Comparison of ENCODE assay signal across 20 mouse cellular contexts in genomic region chr7:70281891-70282515, GRCm38 (mm10).
DNase-seq lines count a peak whose midpoint lies in the region; ATAC-seq and TF ChIP-seq lines count a peak whose summit lies in the region.
"Had no signal": no experiment of that assay in that cellular context is flagged by ENCODE, and none has a peak within 500 bp of the region (broad histone marks: within the 10 kb centered on the region; RNA-seq: fewer than 3 reads in every experiment).

No protein-coding gene starts in this region.

- H3K9me3 ChIP-seq in forebrain, embryonic 10.5 days: no peaks in the 10 kb centered on the region
- no peaks in the 10 kb centered on the region for H3K9me3 ChIP-seq in forebrain, postnatal 0 days (ENCODE audit: low read length)
- no peaks in the 10 kb centered on the region for H3K9me3 ChIP-seq in hindbrain, embryonic 12.5 days (replicated peaks)
- H3K9me3 ChIP-seq in hindbrain, postnatal 0 days (ENCODE audit: low read length): no peaks in the 10 kb centered on the region
- H3K9me3 ChIP-seq in liver, embryonic 12.5 days (replicated peaks): no peaks in the 10 kb centered on the region

- no peak overlapping the region for H3K4me2 ChIP-seq in forebrain, postnatal 0 days (ENCODE audit: low read depth)
- 0 out of 2 replicates have a peak overlapping the region, but pooled peaks have one; percentile 1 for H3K4me2 ChIP-seq in hindbrain, embryonic 12.5 days (replicated peaks)
- no peak overlapping the region for H3K4me2 ChIP-seq in hindbrain, postnatal 0 days (ENCODE audit: low read depth, low read length)
- H3K4me2 ChIP-seq in liver, embryonic 12.5 days: no peak overlapping the region

- WGBS in forebrain, embryonic 10.5 days: 1% methylated on average over 11 of the region's 11 CpGs
- WGBS in forebrain, postnatal 0 days: 5% methylated on average over 11 of the region's 11 CpGs
- WGBS in hindbrain, embryonic 12.5 days: 3% methylated on average over 11 of the region's 11 CpGs
- 12% methylated on average over 11 of the region's 11 CpGs for WGBS in hindbrain, postnatal 0 days
- WGBS in liver, embryonic 12.5 days (ENCODE audit: insufficient replicate concordance): 3% methylated on average over 11 of the region's 11 CpGs

- H3K27ac ChIP-seq in forebrain, embryonic 10.5 days: peak overlapping the region; percentile 57; the same call in 1 of the 2 replicates
- H3K27ac ChIP-seq in forebrain, postnatal 0 days (ENCODE audit: low read depth, low read length): no peak overlapping the region
- no peak overlapping the region for H3K27ac ChIP-seq in hindbrain, embryonic 12.5 days
- no peak overlapping the region for H3K27ac ChIP-seq in hindbrain, postnatal 0 days
- no peak overlapping the region for H3K27ac ChIP-seq in liver, embryonic 12.5 days
- H3K27ac ChIP-seq: gastrocnemius, adult 2 months; macrophage had no signal

- H3K4me1 ChIP-seq in forebrain, embryonic 10.5 days: peaks cover 63% of the 10 kb centered on the region
- H3K4me1 ChIP-seq in forebrain, postnatal 0 days (ENCODE audit: insufficient read depth): 0 out of 2 replicates have a peak, but pooled peaks cover 4% of the 10 kb centered on the region
- H3K4me1 ChIP-seq in hindbrain, embryonic 12.5 days: peaks cover 24% of the 10 kb centered on the region
- peaks cover 6% of the 10 kb centered on the region; the same call in 1 of the 2 replicates for H3K4me1 ChIP-seq in hindbrain, postnatal 0 days (ENCODE audit: insufficient read depth, low read length)
- no peaks in the 10 kb centered on the region for H3K4me1 ChIP-seq in liver, embryonic 12.5 days

- no peak for TF ChIP-seq CTCF in forebrain, postnatal 0 days (IDR thresholded peaks at IDR 0.05; ENCODE audit: low read depth)
- no peak for TF ChIP-seq CTCF in hindbrain, postnatal 0 days (IDR thresholded peaks at IDR 0.05; ENCODE audit: low read depth)

- no peak overlapping the region for H3K4me3 ChIP-seq in forebrain, embryonic 10.5 days
- H3K4me3 ChIP-seq in forebrain, postnatal 0 days (ENCODE audit: low read depth, low read length): no peak overlapping the region
- no peak overlapping the region for H3K4me3 ChIP-seq in hindbrain, embryonic 12.5 days
- no peak overlapping the region for H3K4me3 ChIP-seq in hindbrain, postnatal 0 days (ENCODE audit: low read length)
- no peak overlapping the region for H3K4me3 ChIP-seq in liver, embryonic 12.5 days
- H3K4me3 ChIP-seq: myocyte had no signal

- no peak overlapping the region for H3K9ac ChIP-seq in forebrain, postnatal 0 days
- no peak overlapping the region for H3K9ac ChIP-seq in hindbrain, embryonic 12.5 days
- H3K9ac ChIP-seq in hindbrain, postnatal 0 days (replicated peaks; ENCODE audit: low read length): no peak overlapping the region
- H3K9ac ChIP-seq in liver, embryonic 12.5 days: no peak overlapping the region
- H3K9ac ChIP-seq: liver, postnatal 0 days had no signal

- ATAC-seq in forebrain, postnatal 0 days: no peak
- no peak for ATAC-seq in hindbrain, embryonic 12.5 days (ENCODE audit: low FRiP score)
- ATAC-seq in hindbrain, postnatal 0 days: no peak
- no peak for ATAC-seq in liver, embryonic 12.5 days
- ATAC-seq: CD4-positive, CD25-positive, alpha-beta regulatory T cell, adult 4 months; intestine, postnatal 0 days; liver, postnatal 0 days; lung, postnatal 0 days; Patski had no signal

- DNase-seq in forebrain, embryonic 10.5 days (ENCODE audit: extremely low spot score, low spot score): no peak
- DNase-seq in forebrain, postnatal 0 days: no peak
- no peak for DNase-seq in hindbrain, postnatal 0 days (ENCODE audit: low spot score)
- DNase-seq in retina, postnatal 1 day: peak; percentile 9
- DNase-seq in retina, embryonic 14.5 days (ENCODE audit: low spot score): no peak
- DNase-seq in Muller cell, postnatal 12 days (ENCODE audit: inconsistent ontology term): no peak
- DNase-seq: cerebellum, adult 18-20 months; cerebellum, postnatal 14 days; gastrocnemius, adult 2 months; liver, postnatal 0 days; thymus, adult 18-20 months; thymus, postnatal 36 days had no signal

- no peaks in the 10 kb centered on the region for H3K36me3 ChIP-seq in forebrain, embryonic 10.5 days (replicated peaks)
- no peaks in the 10 kb centered on the region for H3K36me3 ChIP-seq in forebrain, postnatal 0 days (ENCODE audit: insufficient read depth)
- no peaks in the 10 kb centered on the region for H3K36me3 ChIP-seq in hindbrain, embryonic 12.5 days
- no peaks in the 10 kb centered on the region for H3K36me3 ChIP-seq in hindbrain, postnatal 0 days (ENCODE audit: insufficient read depth, low read length)
- no peaks in the 10 kb centered on the region for H3K36me3 ChIP-seq in liver, embryonic 12.5 days

- H3K27me3 ChIP-seq in forebrain, embryonic 10.5 days (ENCODE audit: poor library complexity, severe bottlenecking): peaks cover 100% of the 10 kb centered on the region
- peaks cover 72% of the 10 kb centered on the region for H3K27me3 ChIP-seq in forebrain, postnatal 0 days (ENCODE audit: insufficient read depth, low read length)
- H3K27me3 ChIP-seq in hindbrain, embryonic 12.5 days: peaks cover 85% of the 10 kb centered on the region
- H3K27me3 ChIP-seq in hindbrain, postnatal 0 days (ENCODE audit: insufficient read depth, low read length): peaks cover 75% of the 10 kb centered on the region
- peaks cover 90% of the 10 kb centered on the region for H3K27me3 ChIP-seq in liver, embryonic 12.5 days (replicated peaks)
- H3K27me3 ChIP-seq: Patski had no signal
